Mouse (Mus musculus) small intestine, adult 2 months (tissue): ENCODE data around the gene Espl1. TPM values are rescaled to one million over a fixed set of nuclear protein-coding genes. Genes with fewer than 3 reads are reported as not detected.
A peak's percentile ranks its signal among the peaks of the same experiment; 100 is the strongest.

ENCODE experiments used
- H3K27ac ChIP-seq: fragments of 200-500 bp; 2 replicates; pipeline ENCODE4 v1.5.1; 2012; ENCODE audit warnings: low read depth, low read length, control low read depth, inconsistent platforms; ENCODE audit not compliant: insufficient read depth
- H3K27me3 ChIP-seq: fragments of 200-500 bp; 2 replicates; pipeline ENCODE4 v1.6.1; 2012; ENCODE audit warnings: mild to moderate bottlenecking, moderate library complexity, low read length, inconsistent platforms; ENCODE audit not compliant: control insufficient read depth, insufficient read depth
- H3K36me3 ChIP-seq: fragments of 200-500 bp; 2 replicates; pipeline ENCODE4 v1.6.1; 2012; ENCODE audit warnings: mild to moderate bottlenecking, low read length, control low read depth, inconsistent platforms; ENCODE audit not compliant: control insufficient read depth, insufficient read depth
- H3K4me1 ChIP-seq: fragments of 200-500 bp; 2 replicates; pipeline ENCODE4 v1.6.1; 2012; ENCODE audit warnings: low read length, inconsistent platforms, mixed read lengths; ENCODE audit not compliant: control insufficient read depth, insufficient read depth, insufficient read length
- H3K4me3 ChIP-seq: fragments of 200-500 bp; 2 replicates; pipeline ENCODE4 v1.5.1; 2012; ENCODE audit warnings: low read depth, mild to moderate bottlenecking, control low read depth, inconsistent platforms, low read length, moderate library complexity
- CTCF ChIP-seq: fragments of 200-500 bp; IDR thresholded peaks from 2 replicates; pipeline ENCODE4 v1.5.1; 2012; ENCODE audit warnings: low read depth, mild to moderate bottlenecking, control low read depth, inconsistent platforms, low read length, moderate library complexity, mixed read lengths; ENCODE audit not compliant: insufficient replicate concordance, insufficient read length; ENCODE audit errors: extremely low read depth
- POLR2A ChIP-seq: fragments of 200-500 bp; IDR thresholded peaks from 2 replicates; pipeline ENCODE4 v1.6.1; 2012; ENCODE audit warnings: low read depth, mild to moderate bottlenecking, control low read depth, inconsistent platforms, low read length, moderate library complexity
- WGBS: fragments of 180-500 bp; shearing (Covaris S2); methylation state at CpG from one replicate; pipeline ENCODE4 v1.1.7; 2018; 5-methylcytosine and 5-hydroxymethylcytosine counted together
- polyA plus RNA-seq: library from polyadenylated mRNA; depleted of rRNA; stranded (reverse); fragments of >200 nt; gene quantifications from 2 replicates; pipeline ENCODE4 v1.2.3, GENCODE M21; 2012

Gene Espl1
- polyA plus RNA-seq, 1 experiment: 5.8 TPM

- H3K36me3 ChIP-seq: no peaks in the 10 kb centered on the region
- H3K4me1 ChIP-seq: peaks cover 2% of the 10 kb centered on the region
- no peak overlapping the region for H3K27ac ChIP-seq
- H3K4me3 ChIP-seq: no peak overlapping the region
- WGBS: 50% methylated on average over 5 of the region's 5 CpGs
- TF ChIP-seq POLR2A (no peak), CTCF (no peak)
- peaks cover 6% of the 10 kb centered on the region for H3K27me3 ChIP-seq
Measured at GRCm38 (mm10) chr15:102250521-102250920, 45.5 kb upstream of the Espl1 start.

DNA sequence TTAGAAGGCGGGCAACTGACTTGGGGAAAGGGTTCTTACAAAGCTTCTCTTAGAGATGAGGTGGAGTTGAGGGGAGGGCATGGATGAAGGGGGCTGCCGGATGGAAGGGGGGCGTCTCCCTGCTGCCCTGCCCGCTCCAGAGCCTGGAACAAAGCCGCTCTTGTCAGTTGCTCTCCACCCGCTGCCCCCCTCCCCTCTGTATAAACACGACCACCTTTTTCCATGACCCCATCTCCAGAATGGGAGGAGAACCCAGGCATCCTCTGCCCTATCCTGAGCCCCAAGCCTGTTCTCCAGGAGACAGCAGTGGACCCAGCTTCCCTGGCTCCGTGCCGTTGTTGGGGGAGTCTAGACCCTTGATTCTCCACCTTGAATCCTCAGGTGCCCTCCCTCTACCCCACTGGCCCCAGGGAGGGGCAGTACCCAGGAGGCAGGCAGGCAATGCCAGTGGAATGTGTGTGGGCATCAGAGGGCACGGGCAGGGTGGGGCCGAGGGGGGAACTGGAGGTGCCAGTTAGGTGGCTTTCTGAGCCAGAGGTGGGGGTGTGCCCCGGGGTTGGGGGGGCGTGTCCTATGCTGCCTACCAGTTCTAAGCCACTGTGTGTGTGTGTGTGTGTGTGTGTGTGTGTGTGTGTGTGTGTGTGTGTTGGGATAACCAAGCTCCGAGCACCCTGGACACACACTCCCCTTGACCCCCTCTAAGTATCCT is 40.4 kb upstream of the Espl1 start:
- Histone ChIP-seq H3K27ac (no peak overlapping the region), H3K36me3 (no peaks in the 10 kb centered on the region), H3K27me3 (peaks cover 14% of the 10 kb centered on the region), H3K4me1 (peaks cover 3% of the 10 kb centered on the region), H3K4me3 (no peak overlapping the region)
- TF ChIP-seq POLR2A: no peak
- no peak for TF ChIP-seq CTCF
- 56% methylated on average over 14 of the region's 14 CpGs for WGBS

DNA sequence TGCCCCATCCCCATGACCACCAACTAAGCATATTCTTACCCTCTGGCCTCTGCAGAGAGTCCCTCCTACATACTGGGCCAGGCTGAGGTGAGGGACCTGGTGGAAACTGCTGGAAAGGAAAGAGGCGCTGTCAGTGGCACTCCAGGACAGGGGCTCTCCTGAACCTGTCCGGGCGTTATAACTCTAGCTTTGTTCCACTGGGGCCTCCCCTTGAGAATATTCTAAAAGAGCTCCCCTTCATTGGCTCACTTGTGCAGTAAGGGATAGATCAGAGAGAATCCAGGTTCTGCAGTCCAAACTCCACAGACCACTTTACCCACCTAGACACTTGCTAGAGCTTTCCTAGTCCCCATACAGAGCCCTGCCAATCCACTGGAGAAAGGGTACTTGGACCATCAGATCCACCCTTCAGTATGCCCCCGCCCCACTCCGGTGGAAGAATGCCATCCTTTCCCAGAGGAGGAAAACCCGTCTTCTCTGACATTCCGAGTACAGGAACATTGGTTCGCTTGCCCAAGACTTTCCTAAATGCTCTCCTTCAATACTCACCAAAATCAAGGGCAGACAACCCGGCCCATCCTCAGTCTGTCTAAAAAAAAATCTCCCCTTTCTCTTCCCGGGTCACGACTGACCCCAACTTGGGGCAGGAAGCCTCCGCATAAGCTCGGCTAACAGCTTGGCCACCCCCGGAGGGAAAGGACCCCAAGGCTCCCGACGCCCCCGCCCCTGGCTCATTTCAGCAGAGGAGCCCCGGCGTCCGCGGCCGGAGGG is 39.5 kb upstream of the Espl1 start:
- peaks cover 14% of the 10 kb centered on the region for H3K27me3 ChIP-seq
- 23% methylated on average over 22 of the region's 22 CpGs for WGBS
- TF ChIP-seq POLR2A (no peak), CTCF (no peak)
- no peaks in the 10 kb centered on the region for H3K36me3 ChIP-seq
- H3K27ac ChIP-seq: no peak overlapping the region
- H3K4me1 ChIP-seq: peaks cover 3% of the 10 kb centered on the region
- peak overlapping the region; percentile 70 for H3K4me3 ChIP-seq

DNA sequence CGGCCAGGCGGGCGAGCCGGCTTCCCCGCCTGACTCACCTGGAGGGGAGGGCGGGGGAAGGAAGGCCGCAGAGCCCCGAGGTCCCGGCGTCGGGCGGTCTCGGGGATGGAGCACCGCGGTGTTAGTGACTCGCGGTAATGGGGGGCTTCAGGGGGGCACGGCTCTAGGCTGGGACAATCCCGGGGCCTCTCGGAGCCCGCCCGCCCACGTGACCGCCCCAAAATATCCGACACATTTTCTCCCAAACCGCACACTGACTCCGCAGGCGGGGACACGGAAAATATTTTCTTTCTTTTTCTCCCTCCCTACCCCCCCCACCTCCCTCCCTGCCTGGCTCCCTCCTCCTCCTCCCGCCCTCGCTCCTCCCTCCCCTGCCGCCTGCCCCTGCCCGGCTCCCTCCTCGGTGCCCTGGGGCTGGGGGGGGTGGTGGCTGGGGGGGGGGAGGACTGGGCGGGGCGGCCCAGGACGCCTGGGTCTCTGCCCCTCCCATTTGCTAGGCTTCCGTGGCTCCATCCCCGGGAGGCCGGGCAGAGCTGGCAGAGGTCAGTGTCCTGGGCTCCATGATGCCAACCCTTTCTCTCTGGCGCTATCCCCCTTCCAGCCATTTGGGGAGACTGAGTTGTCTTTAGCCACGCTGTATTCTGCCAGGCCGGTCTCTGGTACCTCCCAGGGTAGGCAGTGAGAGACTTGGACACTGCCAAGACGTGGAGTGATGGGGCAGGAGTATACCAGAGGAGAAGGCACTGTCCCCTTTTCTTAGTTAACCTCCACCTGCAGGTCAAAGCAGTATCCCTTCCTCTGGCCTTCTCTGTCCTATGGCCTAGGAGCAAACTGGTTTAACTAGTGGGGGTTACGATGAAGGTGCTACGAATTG is 38.6 kb upstream of the Espl1 start, which contains the start of gene Rarg:
Gene Rarg (minus strand): TSS at position 316 of the 874 bp plus-strand sequence.
- H3K27ac ChIP-seq: peak within 1 kb of the TSS; percentile 39
- 2% methylated on average over 44 of the region's 46 CpGs for WGBS
- peaks cover 3% of the 10 kb centered on the region for H3K4me1 ChIP-seq
- TF ChIP-seq POLR2A (no peak), CTCF (no peak)
- peaks cover 14% of the 10 kb centered on the region for H3K27me3 ChIP-seq
- peak within 1 kb of the TSS; percentile 70 for H3K4me3 ChIP-seq
- no peaks in the 10 kb centered on the region for H3K36me3 ChIP-seq

DNA sequence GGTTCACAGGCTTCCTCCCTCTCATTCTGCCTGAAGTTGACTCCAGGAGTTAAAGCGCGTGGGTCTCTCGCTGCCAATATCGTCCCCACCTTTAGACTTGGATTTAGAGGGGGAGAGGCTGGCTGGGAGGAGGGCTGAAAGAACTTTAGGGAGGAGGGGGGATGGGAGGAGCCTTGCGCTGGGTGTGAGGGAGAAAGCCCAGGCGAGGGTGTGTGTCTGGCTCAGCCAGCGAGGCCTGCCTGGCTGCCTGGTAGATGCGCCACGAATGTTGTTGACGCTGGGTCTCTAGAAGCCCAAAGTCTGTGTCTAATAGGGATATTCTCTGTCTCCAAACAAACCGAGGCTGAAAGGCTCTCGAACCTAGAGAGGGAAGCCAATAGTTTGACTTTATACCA is 38.0 kb upstream of the Espl1 start:
- H3K4me3 ChIP-seq: peak overlapping the region; percentile 57
- H3K27me3 ChIP-seq: peaks cover 14% of the 10 kb centered on the region
- H3K36me3 ChIP-seq: no peaks in the 10 kb centered on the region
- WGBS: 27% methylated on average over 12 of the region's 12 CpGs
- H3K27ac ChIP-seq: peak overlapping the region; percentile 39; the same call in 1 of the 2 replicates
- TF ChIP-seq CTCF (no peak), POLR2A (no peak)
- peaks cover 3% of the 10 kb centered on the region for H3K4me1 ChIP-seq

- no peak for TF ChIP-seq POLR2A
- TF ChIP-seq CTCF: no peak
- no peak overlapping the region for H3K4me3 ChIP-seq
- no peaks in the 10 kb centered on the region for H3K36me3 ChIP-seq
- WGBS: 66% methylated on average over 11 of the region's 11 CpGs
- H3K27me3 ChIP-seq: peaks cover 18% of the 10 kb centered on the region
- H3K4me1 ChIP-seq: peaks cover 3% of the 10 kb centered on the region
- H3K27ac ChIP-seq: no peak overlapping the region
Measured at GRCm38 (mm10) chr15:102258581-102259253, 37.3 kb upstream of the Espl1 start.
